Mouse (Mus musculus): Measurements from ENCODE around the gene Myo16. TPM values are rescaled to one million over a fixed set of nuclear protein-coding genes. Genes with fewer than 3 reads are reported as not detected.

Myo16 gene
- polyA plus RNA-seq, 1 experiment from 2014 or later, result 0.89 TPM

GRCm38 (mm10) chr8:10671862-10672548, 518.3 kb downstream of the Myo16 start:
- Histone ChIP-seq H3K4me1 (ENCODE audit: control insufficient read depth, insufficient read depth, low read length) (no peaks in the 10 kb centered on the region), H3K27me3 (replicated peaks; ENCODE audit: control insufficient read depth, insufficient read depth, low read length) (no peaks in the 10 kb centered on the region), H3K36me3 (ENCODE audit: control insufficient read depth, insufficient read depth, low read length) (no peaks in the 10 kb centered on the region), H3K4me3 (ENCODE audit: low read depth, low read length) (no peak overlapping the region), H3K9me3 (ENCODE audit: control insufficient read depth, low read length) (no peaks in the 10 kb centered on the region), H3K9ac (ENCODE audit: low read depth, low read length) (no peak overlapping the region), H3K27ac (replicated peaks; ENCODE audit: low read depth, low read length) (no peak overlapping the region), H3K4me2 (ENCODE audit: low read depth, low read length) (no peak overlapping the region)
- no peak for DNase-seq (ENCODE audit: low spot score)
- WGBS, result 20% methylated on average over 2 of the region's 2 CpGs
- ATAC-seq (ENCODE audit: low read depth), result no peak

- Histone ChIP-seq H3K36me3 (ENCODE audit: control insufficient read depth, insufficient read depth, low read length) (no peaks in the 10 kb centered on the region), H3K9me3 (ENCODE audit: control insufficient read depth, low read length) (no peaks in the 10 kb centered on the region), H3K4me1 (ENCODE audit: control insufficient read depth, insufficient read depth, low read length) (no peaks in the 10 kb centered on the region), H3K9ac (ENCODE audit: low read depth, low read length) (no peak overlapping the region), H3K27me3 (replicated peaks; ENCODE audit: control insufficient read depth, insufficient read depth, low read length) (no peaks in the 10 kb centered on the region), H3K4me2 (ENCODE audit: low read depth, low read length) (no peak overlapping the region), H3K4me3 (ENCODE audit: low read depth, low read length) (no peak overlapping the region), H3K27ac (replicated peaks; ENCODE audit: low read depth, low read length) (no peak overlapping the region)
- ATAC-seq (ENCODE audit: low read depth) (no peak), DNase-seq (ENCODE audit: low spot score) (no peak)
- 68% methylated on average over 9 of the region's 9 CpGs for WGBS
Observed at GRCm38 (mm10) chr8:10677840-10678410, 524.2 kb downstream of the Myo16 start.

- no peaks in the 10 kb centered on the region for H3K27me3 ChIP-seq (replicated peaks; ENCODE audit: control insufficient read depth, insufficient read depth, low read length)
- H3K36me3 ChIP-seq (ENCODE audit: control insufficient read depth, insufficient read depth, low read length), result no peaks in the 10 kb centered on the region
- H3K4me3 ChIP-seq (ENCODE audit: low read depth, low read length), result no peak overlapping the region
- DNase-seq (ENCODE audit: low spot score) (no peak), ATAC-seq (ENCODE audit: low read depth) (no peak)
- no peak overlapping the region for H3K4me2 ChIP-seq (ENCODE audit: low read depth, low read length)
- H3K9me3 ChIP-seq (ENCODE audit: control insufficient read depth, low read length), result no peaks in the 10 kb centered on the region
- no peak overlapping the region for H3K27ac ChIP-seq (replicated peaks; ENCODE audit: low read depth, low read length)
- H3K4me1 ChIP-seq (ENCODE audit: control insufficient read depth, insufficient read depth, low read length), result no peaks in the 10 kb centered on the region
- no peak overlapping the region for H3K9ac ChIP-seq (ENCODE audit: low read depth, low read length)
- 66% methylated on average over 7 of the region's 7 CpGs for WGBS
Observed at GRCm38 (mm10) chr8:10681926-10682325, 528.2 kb downstream of the Myo16 start.

- WGBS, result 63% methylated on average over 8 of the region's 8 CpGs
- no peak overlapping the region for H3K9ac ChIP-seq (ENCODE audit: low read depth, low read length)
- no peaks in the 10 kb centered on the region for H3K27me3 ChIP-seq (replicated peaks; ENCODE audit: control insufficient read depth, insufficient read depth, low read length)
- no peak overlapping the region for H3K4me3 ChIP-seq (ENCODE audit: low read depth, low read length)
- no peaks in the 10 kb centered on the region for H3K9me3 ChIP-seq (ENCODE audit: control insufficient read depth, low read length)
- no peaks in the 10 kb centered on the region for H3K4me1 ChIP-seq (ENCODE audit: control insufficient read depth, insufficient read depth, low read length)
- H3K27ac ChIP-seq (replicated peaks; ENCODE audit: low read depth, low read length), result no peak overlapping the region
- DNase-seq (ENCODE audit: low spot score) (no peak), ATAC-seq (ENCODE audit: low read depth) (no peak)
- no peak overlapping the region for H3K4me2 ChIP-seq (ENCODE audit: low read depth, low read length)
- H3K36me3 ChIP-seq (ENCODE audit: control insufficient read depth, insufficient read depth, low read length), result no peaks in the 10 kb centered on the region
Observed at GRCm38 (mm10) chr8:10683088-10683487, 529.4 kb downstream of the Myo16 start.

Other genes with a start within 250 kb of the Myo16 start
- 4.6 and 5.5 TPM in 2 replicates for gene Lig4, start 176.2 kb upstream of the Myo16 start, polyA plus RNA-seq (2014; fragmentation: Nextera tagmentation; extraction: Ambion mirVana)
- 19.5 and 22.2 TPM in 2 replicates for gene Abhd13, start 176.2 kb upstream of the Myo16 start, polyA plus RNA-seq (2014; fragmentation: Nextera tagmentation; extraction: Ambion mirVana)
- 0.15 and 0.38 TPM in 2 replicates for gene Tnfsf13b, start 147.4 kb upstream of the Myo16 start, polyA plus RNA-seq (2014; fragmentation: Nextera tagmentation; extraction: Ambion mirVana)